Mouse (Mus musculus): Measurements from ENCODE around the gene Igf1r. TPM values are rescaled to one million over a fixed set of nuclear protein-coding genes. Genes with fewer than 3 reads are reported as not detected.

Gene Igf1r
- polyA plus RNA-seq, 2 experiments from 2014 or later, result 20.0 to 30.4 TPM

- ATAC-seq, result no peak
These were observed 104.4 kb downstream of the Igf1r start for GRCm38 (mm10) chr7:68057010-68057409.

GRCm38 (mm10) chr7:68059690-68060089 is 107.1 kb downstream of the Igf1r start:
- no peak for ATAC-seq

GRCm38 (mm10) chr7:68061434-68061833 is 108.8 kb downstream of the Igf1r start:
- no peak for ATAC-seq

- no peak for ATAC-seq
These were observed 109.7 kb downstream of the Igf1r start for GRCm38 (mm10) chr7:68062170-68062848.

GRCm38 (mm10) chr7:68062849-68063208 is 110.2 kb downstream of the Igf1r start:
- no peak for ATAC-seq

GRCm38 (mm10) chr7:68063711-68064110 is 111.1 kb downstream of the Igf1r start:
- no peak for ATAC-seq

- ATAC-seq, result no peak
These were observed 111.5 kb downstream of the Igf1r start for GRCm38 (mm10) chr7:68064120-68064519.

- no peak for ATAC-seq
These were observed 112.2 kb downstream of the Igf1r start for GRCm38 (mm10) chr7:68064647-68065362.

- ATAC-seq, result no peak
These were observed 113.3 kb downstream of the Igf1r start for GRCm38 (mm10) chr7:68065904-68066303.

- ATAC-seq, result no peak
These were observed 114.7 kb downstream of the Igf1r start for GRCm38 (mm10) chr7:68067321-68067720.

- ATAC-seq, result no peak
These were observed 116.7 kb downstream of the Igf1r start for GRCm38 (mm10) chr7:68069324-68069723.

GRCm38 (mm10) chr7:68070030-68070429 is 117.4 kb downstream of the Igf1r start:
- ATAC-seq, result peak; percentile 38

GRCm38 (mm10) chr7:68070626-68071025 is 118.0 kb downstream of the Igf1r start:
- peak; percentile 86 for ATAC-seq

- no peak for ATAC-seq
These were observed 118.4 kb downstream of the Igf1r start for GRCm38 (mm10) chr7:68071050-68071449.

- ATAC-seq, result no peak
These were observed 119.1 kb downstream of the Igf1r start for GRCm38 (mm10) chr7:68071749-68072148.

GRCm38 (mm10) chr7:68072524-68073459 is 120.2 kb downstream of the Igf1r start:
- no peak for ATAC-seq

GRCm38 (mm10) chr7:68073460-68073806 is 120.8 kb downstream of the Igf1r start:
- ATAC-seq, result no peak

GRCm38 (mm10) chr7:68074748-68075147 is 122.1 kb downstream of the Igf1r start:
- no peak for ATAC-seq

GRCm38 (mm10) chr7:68075401-68075800 is 122.8 kb downstream of the Igf1r start:
- no peak for ATAC-seq

- no peak for ATAC-seq
These were observed 127.7 kb downstream of the Igf1r start for GRCm38 (mm10) chr7:68080122-68080845.

GRCm38 (mm10) chr7:68085338-68085737 is 132.7 kb downstream of the Igf1r start:
- ATAC-seq, result peak; percentile 41

- peak; percentile 29 for ATAC-seq
These were observed 133.3 kb downstream of the Igf1r start for GRCm38 (mm10) chr7:68085870-68086341.
